Mouse (Mus musculus) heart, postnatal 14 days (tissue): Measurements from ENCODE around the gene Mphosph6. TPM values are rescaled to one million over a fixed set of nuclear protein-coding genes. Genes with fewer than 3 reads are reported as not detected.

ENCODE experiments used
- DNase-seq, 2 experiments: peaks; one replicate each; pipeline ENCODE4 v3.0.0; 2021 to 2022
- intact Hi-C: fragments of 180-260 bp; cut with DNase I; formaldehyde crosslinking; loops from one replicate; pipeline ENCODE4 v1.15.1; 2025
- total RNA-seq, 2 experiments: library from RNA; stranded (reverse); gene quantifications; 2 replicates each; pipeline ENCODE4 v1.2.3; 2021

Mphosph6 gene
- total RNA-seq, 2 experiments from 2014 or later: 6.8 to 8.5 TPM

DNA sequence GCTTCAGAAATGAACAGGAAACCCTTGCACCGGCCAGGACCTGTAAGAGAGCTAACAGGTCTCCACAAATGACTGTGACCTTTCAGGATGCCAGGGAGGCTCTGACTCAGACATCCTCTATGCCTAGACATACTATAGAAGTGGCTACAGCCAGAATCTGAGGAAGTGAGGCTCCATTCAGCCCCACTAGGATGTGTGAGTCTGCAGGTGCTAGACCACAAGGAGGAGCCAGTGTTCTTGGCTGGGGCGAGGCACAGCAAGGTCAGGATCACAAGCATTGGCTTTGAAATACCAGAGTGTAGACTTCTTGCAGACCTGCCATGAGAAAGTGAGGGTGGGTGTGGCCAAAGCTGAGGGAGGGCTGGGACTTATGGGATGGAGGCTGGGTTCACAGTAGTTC, 29.1 kb downstream of the Mphosph6 start:
- no peak for DNase-seq
- intact Hi-C loops: loop anchor here (2.0 to 10.0 kb wide), 2 partner anchors 90 to 502 kb away; no protein-coding TSS in a partner anchor

DNA sequence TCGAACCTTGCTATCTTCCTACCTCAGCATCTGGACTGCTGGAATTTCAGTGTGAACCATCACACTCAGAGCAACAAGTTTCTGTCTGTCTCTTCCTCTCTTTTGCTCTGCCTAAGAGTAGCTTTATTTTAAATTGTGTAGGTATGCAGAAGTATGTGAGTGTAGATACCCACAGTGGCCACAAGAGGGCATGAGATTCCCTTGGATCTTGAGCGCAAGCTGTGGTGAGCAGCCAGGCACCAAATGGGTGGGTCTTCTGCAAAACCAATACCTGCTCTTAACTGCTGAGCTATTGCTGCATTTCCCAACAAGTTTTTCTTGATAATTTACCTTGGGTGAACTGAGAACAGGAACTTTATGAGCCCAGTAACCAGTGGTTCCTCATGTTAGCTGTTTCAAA, 29.6 kb downstream of the Mphosph6 start:
- DNase-seq: peak; percentile 13 to 39
- intact Hi-C loops: loop anchor here (2.0 to 10.0 kb wide), 2 partner anchors 91 to 503 kb away; no protein-coding TSS in a partner anchor

DNA sequence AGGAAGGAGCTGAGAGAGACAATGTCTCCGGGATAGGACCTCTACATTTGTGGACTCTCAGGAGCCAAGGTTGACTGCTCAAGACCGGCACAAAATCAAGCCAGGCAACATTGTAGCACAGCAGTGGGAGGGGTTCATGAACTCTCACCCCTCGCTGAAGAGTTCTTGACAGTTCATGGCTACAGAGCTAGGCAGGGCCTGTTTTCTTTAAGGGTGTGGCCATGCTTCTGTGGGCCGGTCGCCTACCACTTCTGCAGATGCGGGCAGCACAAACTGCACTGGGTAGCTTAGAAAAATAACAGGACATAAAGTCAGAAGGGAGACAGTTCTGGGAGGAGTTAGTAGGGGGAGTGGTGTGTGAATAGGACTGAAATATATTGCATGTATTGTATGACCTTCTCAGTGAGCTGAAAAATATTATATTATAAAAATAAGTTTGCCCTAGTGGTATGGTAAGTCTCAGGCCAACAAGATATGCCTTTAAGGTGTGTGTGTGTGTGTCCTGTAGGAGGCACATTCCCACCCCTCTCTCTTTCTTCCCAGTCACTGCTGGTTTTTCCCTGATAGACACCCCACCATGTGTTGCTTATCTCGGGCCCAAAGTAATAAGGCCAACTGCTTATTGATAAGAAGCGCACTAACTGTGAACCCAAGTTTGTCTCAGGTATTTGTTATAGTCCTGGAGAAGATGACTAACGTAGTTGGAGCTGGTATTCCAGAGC, 30.5 kb downstream of the Mphosph6 start:
- DNase-seq: no peak
- intact Hi-C loops: loop anchor here (10.0 kb wide), 1 partner anchor 504 kb away; no protein-coding TSS in a partner anchor

DNA sequence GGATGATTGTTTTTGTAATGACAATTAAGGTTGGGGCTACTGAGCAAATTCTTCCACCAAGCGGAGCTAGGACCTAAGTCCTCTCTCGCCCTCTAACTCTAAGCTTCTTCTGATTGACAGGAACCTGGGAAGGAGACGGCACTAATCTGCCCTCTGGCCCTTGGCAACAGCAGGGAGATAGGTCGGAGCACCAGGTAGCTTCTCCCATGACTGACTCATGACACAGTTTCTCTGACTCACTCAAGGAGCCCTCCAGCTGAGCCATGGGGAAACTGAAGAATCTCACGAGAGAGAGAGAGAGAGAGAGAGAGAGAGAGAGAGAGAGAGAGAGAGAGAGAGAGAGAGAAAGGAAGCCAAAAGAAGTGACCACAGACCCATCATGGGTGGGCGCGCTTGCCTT, 32.8 kb downstream of the Mphosph6 start:
- DNase-seq: no peak
- intact Hi-C loops: no loop called here

DNA sequence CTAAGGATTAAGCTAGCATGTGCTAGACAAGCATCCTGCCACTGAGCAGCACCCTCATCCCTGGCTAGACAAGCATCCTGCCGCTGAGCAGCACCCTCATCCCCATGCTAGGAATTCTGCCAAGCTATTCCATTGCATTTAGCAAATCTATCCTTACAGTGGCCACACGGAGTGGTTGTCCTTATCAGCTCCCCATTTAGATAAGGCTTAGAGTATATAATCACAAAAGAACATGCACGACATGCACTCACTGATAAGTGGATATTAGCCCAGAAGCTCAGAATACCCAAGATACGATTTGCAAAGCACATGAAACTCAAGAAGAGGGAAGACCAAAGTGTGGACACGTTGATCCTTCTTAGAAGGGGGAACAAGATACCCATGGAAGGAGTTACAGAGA, 35.8 kb downstream of the Mphosph6 start:
- intact Hi-C loops: no loop called here
- DNase-seq: no peak

DNA sequence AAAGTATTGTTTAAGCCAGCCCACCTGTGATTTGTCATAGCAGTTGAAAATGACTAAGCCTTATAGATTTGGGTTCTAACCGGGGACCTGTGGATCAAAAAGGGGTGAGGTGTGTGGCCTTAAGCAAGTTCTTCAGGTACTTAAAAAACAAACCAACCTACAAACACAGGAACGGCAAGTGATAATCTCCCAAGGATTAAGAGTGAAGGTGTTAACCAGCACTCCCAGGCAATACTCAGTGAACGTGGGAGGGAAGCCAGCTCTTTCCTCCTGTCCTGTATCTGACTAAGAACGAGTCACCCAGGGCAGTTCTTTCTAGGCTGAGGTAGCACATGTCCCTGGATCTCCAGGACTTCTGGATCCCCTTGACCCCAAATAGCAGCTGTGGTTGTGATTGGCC, 37.1 kb downstream of the Mphosph6 start:
- intact Hi-C loops: no loop called here
- DNase-seq: no peak

DNA sequence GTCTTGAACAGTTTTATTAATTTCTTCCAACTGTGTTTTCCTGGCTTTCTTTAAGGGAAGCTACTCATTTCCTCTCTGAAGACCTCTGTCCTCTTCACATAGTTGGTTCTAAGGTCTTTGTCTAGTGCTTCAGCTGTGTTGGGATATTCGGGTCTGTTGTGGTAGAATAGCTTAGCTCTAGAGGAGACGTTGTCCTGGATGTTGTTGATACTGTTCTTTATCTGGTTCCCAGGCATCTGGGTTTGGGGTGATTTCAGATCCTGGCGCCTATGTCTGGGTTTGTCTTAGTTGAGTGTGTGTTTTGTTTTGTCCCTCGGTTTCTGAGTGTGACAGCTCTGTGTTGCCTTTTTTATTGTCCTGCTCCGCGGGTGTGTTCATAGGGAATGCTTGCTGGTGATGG, 39.0 kb downstream of the Mphosph6 start:
- intact Hi-C loops: no loop called here
- no peak for DNase-seq

DNA sequence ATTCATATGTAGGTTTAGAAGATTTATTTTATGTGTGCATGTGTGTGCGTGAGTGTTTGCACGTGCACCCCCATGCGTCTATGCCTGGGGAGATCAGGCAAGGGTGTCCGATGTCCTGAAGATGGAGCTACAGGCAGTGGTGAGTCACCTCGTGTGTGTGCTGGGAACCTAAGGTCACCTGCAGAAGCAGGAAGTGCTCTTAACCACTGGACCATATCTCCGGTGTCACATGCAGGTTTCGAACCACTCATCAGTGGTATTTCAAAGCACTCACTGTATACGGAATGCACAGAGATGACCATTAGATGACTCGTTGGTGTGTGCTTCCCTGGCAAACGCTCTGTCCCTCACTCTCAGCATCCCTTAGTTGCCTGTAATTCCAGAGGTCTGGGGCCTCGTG, 43.8 kb downstream of the Mphosph6 start:
- no peak for DNase-seq
- intact Hi-C loops: no loop called here

DNA sequence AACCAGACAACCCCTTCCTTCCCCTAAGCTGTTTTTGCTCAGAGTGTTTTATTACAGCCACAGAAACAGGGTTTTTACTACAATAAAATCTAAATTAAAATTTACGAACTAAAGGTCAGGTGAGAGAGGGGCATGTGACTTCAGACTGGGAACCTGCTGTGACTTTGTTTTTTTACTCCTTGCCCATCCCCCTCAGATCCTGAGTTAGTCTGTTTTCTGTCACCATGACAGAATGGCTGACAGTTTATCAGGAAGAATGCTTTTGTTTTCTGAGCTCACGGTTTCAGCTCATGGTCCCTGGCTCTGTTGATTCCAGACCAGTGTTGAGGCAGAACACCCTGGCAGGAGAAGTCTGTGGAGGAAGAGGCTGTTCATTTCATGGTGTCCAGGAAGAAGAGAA, 52.3 kb downstream of the Mphosph6 start:
- no peak for DNase-seq
- intact Hi-C loops: no loop called here

DNA sequence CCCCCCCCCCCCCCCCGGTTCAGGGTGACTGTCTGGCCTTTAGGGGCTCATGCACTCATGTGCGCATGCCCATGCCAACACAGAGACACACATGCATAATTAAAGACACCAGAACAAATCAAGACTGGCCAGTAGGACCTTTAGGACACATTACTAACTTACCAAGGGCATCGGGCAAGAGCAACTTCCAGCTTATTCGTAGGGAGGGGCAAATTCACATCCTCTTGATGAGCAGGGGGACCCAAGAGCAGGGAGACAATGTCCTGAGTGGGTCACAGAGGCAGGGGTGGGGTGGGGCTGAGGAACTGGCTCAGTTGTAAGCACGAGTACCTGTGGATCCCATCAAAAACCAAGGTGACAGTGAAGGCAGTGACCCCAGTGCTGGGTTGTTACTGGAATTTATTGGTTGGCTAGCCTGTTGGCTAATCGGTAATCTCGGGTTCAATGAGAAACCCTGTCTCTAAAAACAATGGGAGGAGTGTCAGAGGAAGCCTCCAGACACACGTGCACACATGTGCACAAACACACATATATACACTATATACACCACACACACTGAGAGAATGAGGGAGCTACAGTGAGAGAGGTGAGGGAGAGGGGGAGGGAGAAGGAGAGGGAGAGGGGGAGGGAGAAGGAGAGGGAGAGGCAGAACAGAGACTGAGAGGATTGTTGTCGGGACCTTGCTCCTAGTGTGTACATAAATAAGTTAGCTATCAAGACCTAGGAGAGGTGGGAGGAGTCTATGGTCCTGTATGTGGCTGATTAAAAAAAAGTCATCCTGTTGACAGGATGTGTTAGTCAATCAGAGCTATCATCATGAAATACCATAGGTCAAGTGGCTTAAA, 53.6 kb downstream of the Mphosph6 start:
- intact Hi-C loops: no loop called here
- no peak for DNase-seq

DNA sequence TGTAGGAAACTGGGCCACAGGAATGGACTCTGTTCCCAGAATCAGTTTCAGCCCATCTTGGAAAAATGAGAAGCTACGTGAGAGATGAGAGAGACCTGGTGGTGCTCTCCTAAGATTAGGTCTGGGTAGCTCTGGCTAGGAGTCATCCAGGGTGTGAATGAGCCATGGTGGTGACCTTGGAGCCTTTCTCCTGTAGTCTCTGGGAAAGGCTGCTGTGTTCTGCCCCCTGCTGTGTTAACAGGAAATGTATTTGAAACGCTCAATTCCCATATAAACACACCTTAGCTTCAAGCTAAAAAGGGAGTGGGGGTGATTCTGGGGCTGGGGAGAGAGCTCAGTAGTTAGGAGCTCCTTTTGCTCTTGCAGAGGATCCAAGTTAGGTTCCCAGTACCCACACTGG, 54.3 kb downstream of the Mphosph6 start:
- intact Hi-C loops: no loop called here

DNA sequence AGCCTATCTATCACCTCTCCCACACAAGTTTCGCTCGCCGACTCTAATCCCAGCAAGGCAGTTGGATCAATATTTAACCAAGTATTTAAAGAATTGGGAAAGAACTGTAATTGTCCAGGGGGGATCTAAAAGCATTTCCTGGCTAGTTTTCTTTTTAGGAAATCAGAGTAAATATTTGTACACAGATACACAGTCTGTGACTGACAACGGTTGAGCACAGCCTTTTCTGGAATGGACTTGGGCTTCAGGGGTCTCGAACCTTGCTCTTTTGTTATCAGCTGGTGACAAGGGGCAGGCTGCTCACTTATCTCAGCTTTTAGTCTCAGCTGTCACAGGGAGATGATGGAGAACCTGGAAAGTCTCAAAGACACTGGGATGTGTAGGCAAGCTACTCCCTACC, 55.1 kb downstream of the Mphosph6 start:
- DNase-seq: no peak
- intact Hi-C loops: no loop called here

More for the DNA sequence above, 54.3 kb downstream of the Mphosph6 start:
- no peak for DNase-seq

DNA sequence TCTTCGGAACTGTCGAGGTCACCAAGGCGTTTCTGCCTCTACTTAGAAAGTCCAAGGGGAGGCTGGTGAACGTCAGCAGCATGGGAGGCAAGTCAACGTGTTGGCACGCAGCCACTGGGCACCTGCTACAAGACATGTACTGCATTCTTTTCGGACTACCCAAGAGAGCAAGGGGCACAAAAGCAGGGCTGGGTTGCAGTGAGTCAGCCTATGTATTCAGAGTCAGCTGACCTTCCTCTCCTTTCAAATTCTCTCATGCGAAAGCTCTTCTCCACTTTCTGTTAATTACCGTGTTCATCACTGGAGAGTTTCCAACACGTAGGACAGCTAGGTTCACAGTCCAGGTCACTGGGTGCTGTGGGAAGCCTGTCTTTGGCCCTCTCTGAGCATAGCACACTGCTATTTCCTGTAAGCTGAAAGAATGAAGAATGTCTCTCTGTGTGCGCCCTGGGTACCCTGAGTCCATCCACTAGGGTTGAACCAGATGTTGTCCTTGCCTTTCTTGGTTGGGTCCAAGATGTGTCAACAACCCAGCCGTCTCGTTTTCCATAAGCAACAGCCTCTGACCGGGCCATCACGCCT, 59.2 kb downstream of the Mphosph6 start:
- DNase-seq: no peak
- intact Hi-C loops: no loop called here

Other genes starting within 250 kb of the Mphosph6 start
- gene Sdr42e1, start 128.3 kb downstream of the Mphosph6 start, total RNA-seq: 1 to 10 TPM; 1.6 to 2.2 TPM
- not detected for gene Hsd17b2, start 100.0 kb downstream of the Mphosph6 start, total RNA-seq